Mouse (Mus musculus) ES-Bruce4 (cell line): Measurements from ENCODE around the gene Figla.

Experiments used
- CTCF ChIP-seq: IDR thresholded peaks from one replicate; pipeline ENCODE4 v1.8.1; 2011; ENCODE audit warnings: low read depth, low read length
- EP300 ChIP-seq: IDR thresholded peaks from 2 replicates; pipeline ENCODE4 v1.6.1; 2011; ENCODE audit warnings: low read depth, low read length; ENCODE audit not compliant: insufficient read depth
- POLR2A ChIP-seq: IDR thresholded peaks from one replicate; pipeline ENCODE4 v1.8.1; 2011; ENCODE audit warnings: low read length; ENCODE audit not compliant: insufficient read depth

GRCm38 (mm10) chr6:86050586-86051268 lies 34.8 kb downstream of the Figla start:
- TF ChIP-seq CTCF (no peak), POLR2A (no peak), EP300 (no peak)
